Mouse (Mus musculus): Measurements from ENCODE around the gene Scn8a.

Scn8a gene

GRCm38 (mm10) chr15:101039651-101040050 lies 170.0 kb downstream of the Scn8a start:
- DNase-seq (ENCODE audit: low spot score in 2 of 2): no peak

GRCm38 (mm10) chr15:101041966-101042365 lies 172.3 kb downstream of the Scn8a start:
- DNase-seq (ENCODE audit: low spot score in 2 of 2): no peak

- peak in 1 of 2 experiments; percentile 43 for DNase-seq (ENCODE audit: low spot score in 2 of 2)
Observed at GRCm38 (mm10) chr15:101042613-101043012, 173.0 kb downstream of the Scn8a start.

- no peak for DNase-seq (ENCODE audit: low spot score in 2 of 2)
Observed at GRCm38 (mm10) chr15:101044531-101044930, 174.9 kb downstream of the Scn8a start.

GRCm38 (mm10) chr15:101046039-101046526 lies 176.4 kb downstream of the Scn8a start:
- no peak for DNase-seq (ENCODE audit: low spot score in 2 of 2)

- DNase-seq (ENCODE audit: low spot score in 2 of 2): no peak
Observed at GRCm38 (mm10) chr15:101046527-101047193, 177.0 kb downstream of the Scn8a start.

- no peak for DNase-seq (ENCODE audit: low spot score in 2 of 2)
Observed at GRCm38 (mm10) chr15:101047194-101047555, 177.5 kb downstream of the Scn8a start, which contains the start of gene Gm47841. Gene Gm47841, minus strand, starts transcription at chr15:101047397.

- DNase-seq (ENCODE audit: low spot score in 2 of 2): no peak
Observed at GRCm38 (mm10) chr15:101048338-101048896, 178.8 kb downstream of the Scn8a start.

- DNase-seq (ENCODE audit: low spot score in 2 of 2): no peak
Observed at GRCm38 (mm10) chr15:101051869-101052268, 182.2 kb downstream of the Scn8a start.

GRCm38 (mm10) chr15:101052560-101053501 lies 183.2 kb downstream of the Scn8a start:
- peak in 1 of 2 experiments; percentile 8 for DNase-seq (ENCODE audit: low spot score in 2 of 2)

- no peak for DNase-seq (ENCODE audit: low spot score in 2 of 2)
Observed at GRCm38 (mm10) chr15:101053832-101054459, 184.3 kb downstream of the Scn8a start.

- no peak for DNase-seq (ENCODE audit: low spot score in 2 of 2)
Observed at GRCm38 (mm10) chr15:101054541-101054940, 184.9 kb downstream of the Scn8a start.

- DNase-seq (ENCODE audit: low spot score in 2 of 2): peak in 1 of 2 experiments; percentile 43
Observed at GRCm38 (mm10) chr15:101056225-101056624, 186.6 kb downstream of the Scn8a start.

GRCm38 (mm10) chr15:101059570-101060279 lies 190.1 kb downstream of the Scn8a start:
- DNase-seq (ENCODE audit: low spot score in 2 of 2): no peak

- DNase-seq (ENCODE audit: low spot score in 2 of 2): no peak
Observed at GRCm38 (mm10) chr15:101060280-101060852, 190.7 kb downstream of the Scn8a start.

GRCm38 (mm10) chr15:101065069-101065468 lies 195.4 kb downstream of the Scn8a start:
- no peak for DNase-seq (ENCODE audit: low spot score in 2 of 2)

- DNase-seq (ENCODE audit: low spot score in 2 of 2): no peak
Observed at GRCm38 (mm10) chr15:101066364-101066847, 196.7 kb downstream of the Scn8a start.

- DNase-seq (ENCODE audit: low spot score in 2 of 2): no peak
Observed at GRCm38 (mm10) chr15:101066920-101067696, 197.4 kb downstream of the Scn8a start.

- DNase-seq (ENCODE audit: low spot score in 2 of 2): no peak
Observed at GRCm38 (mm10) chr15:101068029-101068428, 198.4 kb downstream of the Scn8a start.

- DNase-seq (ENCODE audit: low spot score in 2 of 2): no peak
Observed at GRCm38 (mm10) chr15:101068671-101069070, 199.0 kb downstream of the Scn8a start.
